Mouse (Mus musculus): ENCODE results near the gene Gm28051.

Gm28051 gene

GRCm38 (mm10) chr12:102757689-102758402 is at the start of gene Gm28051, which contains the start of the genes Gon7 and Ubr7:
Gene Gm28051, minus strand, starts transcription at chr12:102757765.
Gene Gon7, minus strand, starts transcription at chr12:102757803.
Gene Ubr7, plus strand, starts transcription at chr12:102757967.
- DNase-seq = peak; percentile 96

GRCm38 (mm10) chr12:102799528-102799927 is 42.0 kb upstream of the Gm28051 start:
- DNase-seq = no peak

- DNase-seq = peak; percentile 74
Observed at GRCm38 (mm10) chr12:102787927-102788326, 30.4 kb upstream of the Gm28051 start.

- DNase-seq = no peak
Observed at GRCm38 (mm10) chr12:102785593-102785985, 28.0 kb upstream of the Gm28051 start.

GRCm38 (mm10) chr12:102784899-102785592 is 27.5 kb upstream of the Gm28051 start:
- DNase-seq = no peak

GRCm38 (mm10) chr12:102782841-102783240 is 25.3 kb upstream of the Gm28051 start:
- peak; percentile 45 for DNase-seq

GRCm38 (mm10) chr12:102779452-102779851 is 21.9 kb upstream of the Gm28051 start:
- no peak for DNase-seq

- DNase-seq = no peak
Observed at GRCm38 (mm10) chr12:102778151-102778550, 20.6 kb upstream of the Gm28051 start.

- DNase-seq = no peak
Observed at GRCm38 (mm10) chr12:102776035-102776434, 18.5 kb upstream of the Gm28051 start.

- no peak for DNase-seq
Observed at GRCm38 (mm10) chr12:102772676-102773075, 15.1 kb upstream of the Gm28051 start.

GRCm38 (mm10) chr12:102771601-102772000 is 14.0 kb upstream of the Gm28051 start:
- DNase-seq = no peak

GRCm38 (mm10) chr12:102769000-102769399 is 11.4 kb upstream of the Gm28051 start:
- peak; percentile 55 for DNase-seq

- no peak for DNase-seq
Observed at GRCm38 (mm10) chr12:102763696-102764095, 6.1 kb upstream of the Gm28051 start.

- DNase-seq = no peak
Observed at GRCm38 (mm10) chr12:102761668-102762067, 4.1 kb upstream of the Gm28051 start.

GRCm38 (mm10) chr12:102758936-102759335 is 1.4 kb upstream of the Gm28051 start:
- no peak for DNase-seq

GRCm38 (mm10) chr12:102758403-102758756 is 815 bp upstream of the Gm28051 start, which contains the start of gene Gm20604:
Gene Gm20604, minus strand, starts transcription at chr12:102758672.
- DNase-seq = no peak

- no peak for DNase-seq
Observed at GRCm38 (mm10) chr12:102757055-102757688, 393 bp downstream of the Gm28051 start.

GRCm38 (mm10) chr12:102756304-102756703 is 1.3 kb downstream of the Gm28051 start:
- DNase-seq = peak; percentile 54

- DNase-seq = no peak
Observed at GRCm38 (mm10) chr12:102748256-102748655, 9.3 kb downstream of the Gm28051 start.

GRCm38 (mm10) chr12:102744839-102745238 is 12.7 kb downstream of the Gm28051 start:
- no peak for DNase-seq

- peak; percentile 89 for DNase-seq
Observed at GRCm38 (mm10) chr12:102743589-102744574, 13.7 kb downstream of the Gm28051 start, which contains the start of the genes Moap1 and Tmem251. Gene Moap1, minus strand, starts transcription at chr12:102743661. Gene Tmem251, plus strand, starts transcription at chr12:102743762.

GRCm38 (mm10) chr12:102743036-102743588 is 14.5 kb downstream of the Gm28051 start:
- DNase-seq = no peak
